Mouse (Mus musculus): ENCODE results near the gene Med10. TPM values are rescaled to one million over a fixed set of nuclear protein-coding genes. Genes with fewer than 3 reads are reported as not detected.
A peak's percentile ranks its signal among the peaks of the same experiment; 100 is the strongest.

Med10 gene
- polyA plus RNA-seq, 1 experiment from 2014 or later = 136 TPM

GRCm38 (mm10) chr13:69778221-69778620, 24.0 kb upstream of the Med10 start:
- no peaks in the 10 kb centered on the region for H3K9me3 ChIP-seq (ENCODE audit: control insufficient read depth, low read depth, low read length)
- H3K9ac ChIP-seq (replicated peaks; ENCODE audit: low read depth, low read length) = no peak overlapping the region
- no peak for ATAC-seq (ENCODE audit: insufficient number of reproducible peaks, insufficient read depth, low FRiP score, low read depth)
- WGBS = 88% methylated on average over 19 of the region's 19 CpGs
- H3K27me3 ChIP-seq (ENCODE audit: control insufficient read depth, insufficient read depth, low read length) = no peaks in the 10 kb centered on the region
- no peak overlapping the region for H3K27ac ChIP-seq (ENCODE audit: low read length)
- no peak overlapping the region for H3K4me3 ChIP-seq (ENCODE audit: low read depth, low read length)
- H3K4me2 ChIP-seq (replicated peaks; ENCODE audit: low read depth, low read length) = no peak overlapping the region
- H3K4me1 ChIP-seq (ENCODE audit: control insufficient read depth, insufficient read depth, low read length) = no peaks in the 10 kb centered on the region
- no peaks in the 10 kb centered on the region for H3K36me3 ChIP-seq (ENCODE audit: control insufficient read depth, insufficient read depth, low read length)

- H3K9ac ChIP-seq (replicated peaks; ENCODE audit: low read depth, low read length) = no peak overlapping the region
- no peaks in the 10 kb centered on the region for H3K36me3 ChIP-seq (ENCODE audit: control insufficient read depth, insufficient read depth, low read length)
- H3K4me2 ChIP-seq (replicated peaks; ENCODE audit: low read depth, low read length) = no peak overlapping the region
- H3K27me3 ChIP-seq (ENCODE audit: control insufficient read depth, insufficient read depth, low read length) = no peaks in the 10 kb centered on the region
- 83% methylated on average over 5 of the region's 5 CpGs for WGBS
- ATAC-seq (ENCODE audit: insufficient number of reproducible peaks, insufficient read depth, low FRiP score, low read depth) = no peak
- no peaks in the 10 kb centered on the region for H3K4me1 ChIP-seq (ENCODE audit: control insufficient read depth, insufficient read depth, low read length)
- H3K27ac ChIP-seq (ENCODE audit: low read length) = no peak overlapping the region
- H3K9me3 ChIP-seq (ENCODE audit: control insufficient read depth, low read depth, low read length) = no peaks in the 10 kb centered on the region
- H3K4me3 ChIP-seq (ENCODE audit: low read depth, low read length) = no peak overlapping the region
Observed at GRCm38 (mm10) chr13:69788704-69789103, 13.5 kb upstream of the Med10 start.

GRCm38 (mm10) chr13:69791814-69792213, 10.4 kb upstream of the Med10 start:
- Histone ChIP-seq H3K4me1 (ENCODE audit: control insufficient read depth, insufficient read depth, low read length) (no peaks in the 10 kb centered on the region), H3K9ac (replicated peaks; ENCODE audit: low read depth, low read length) (no peak overlapping the region), H3K36me3 (ENCODE audit: control insufficient read depth, insufficient read depth, low read length) (no peaks in the 10 kb centered on the region), H3K4me2 (replicated peaks; ENCODE audit: low read depth, low read length) (no peak overlapping the region), H3K27me3 (ENCODE audit: control insufficient read depth, insufficient read depth, low read length) (no peaks in the 10 kb centered on the region), H3K4me3 (ENCODE audit: low read depth, low read length) (no peak overlapping the region), H3K9me3 (ENCODE audit: control insufficient read depth, low read depth, low read length) (no peaks in the 10 kb centered on the region), H3K27ac (ENCODE audit: low read length) (no peak overlapping the region)
- ATAC-seq (ENCODE audit: insufficient number of reproducible peaks, insufficient read depth, low FRiP score, low read depth) = no peak
- 88% methylated on average over 1 of the region's 1 CpGs for WGBS

- no peak for ATAC-seq (ENCODE audit: insufficient number of reproducible peaks, insufficient read depth, low FRiP score, low read depth)
- no peak overlapping the region for H3K9ac ChIP-seq (replicated peaks; ENCODE audit: low read depth, low read length)
- H3K27me3 ChIP-seq (ENCODE audit: control insufficient read depth, insufficient read depth, low read length) = no peaks in the 10 kb centered on the region
- no peak overlapping the region for H3K4me2 ChIP-seq (replicated peaks; ENCODE audit: low read depth, low read length)
- no peak overlapping the region for H3K4me3 ChIP-seq (ENCODE audit: low read depth, low read length)
- no peaks in the 10 kb centered on the region for H3K4me1 ChIP-seq (ENCODE audit: control insufficient read depth, insufficient read depth, low read length)
- H3K9me3 ChIP-seq (ENCODE audit: control insufficient read depth, low read depth, low read length) = no peaks in the 10 kb centered on the region
- H3K36me3 ChIP-seq (ENCODE audit: control insufficient read depth, insufficient read depth, low read length) = no peaks in the 10 kb centered on the region
- no peak overlapping the region for H3K27ac ChIP-seq (ENCODE audit: low read length)
- 56% methylated on average over 12 of the region's 12 CpGs for WGBS
Observed at GRCm38 (mm10) chr13:69792541-69793009, 9.6 kb upstream of the Med10 start.

- Histone ChIP-seq H3K4me3 (ENCODE audit: low read depth, low read length) (no peak overlapping the region), H3K4me1 (ENCODE audit: control insufficient read depth, insufficient read depth, low read length) (no peaks in the 10 kb centered on the region), H3K27ac (ENCODE audit: low read length) (no peak overlapping the region), H3K27me3 (ENCODE audit: control insufficient read depth, insufficient read depth, low read length) (no peaks in the 10 kb centered on the region), H3K9me3 (ENCODE audit: control insufficient read depth, low read depth, low read length) (no peaks in the 10 kb centered on the region), H3K4me2 (replicated peaks; ENCODE audit: low read depth, low read length) (no peak overlapping the region), H3K36me3 (ENCODE audit: control insufficient read depth, insufficient read depth, low read length) (no peaks in the 10 kb centered on the region), H3K9ac (replicated peaks; ENCODE audit: low read depth, low read length) (no peak overlapping the region)
- no peak for ATAC-seq (ENCODE audit: insufficient number of reproducible peaks, insufficient read depth, low FRiP score, low read depth)
- WGBS = 59% methylated on average over 7 of the region's 7 CpGs
Observed at GRCm38 (mm10) chr13:69794808-69795207, 7.4 kb upstream of the Med10 start.

- H3K36me3 ChIP-seq (ENCODE audit: control insufficient read depth, insufficient read depth, low read length) = peaks cover 15% of the 10 kb centered on the region; the same call in 1 of the 2 replicates
- H3K4me1 ChIP-seq (ENCODE audit: control insufficient read depth, insufficient read depth, low read length) = 0 out of 2 replicates have a peak, but pooled peaks cover 2% of the 10 kb centered on the region
- no peaks in the 10 kb centered on the region for H3K27me3 ChIP-seq (ENCODE audit: control insufficient read depth, insufficient read depth, low read length)
- H3K4me3 ChIP-seq (ENCODE audit: low read depth, low read length) = peak overlapping the region; percentile 80
- peak overlapping the region; percentile 69 for H3K4me2 ChIP-seq (replicated peaks; ENCODE audit: low read depth, low read length)
- H3K27ac ChIP-seq (ENCODE audit: low read length) = no peak overlapping the region
- peak overlapping the region; percentile 63 for H3K9ac ChIP-seq (replicated peaks; ENCODE audit: low read depth, low read length)
- no peaks in the 10 kb centered on the region for H3K9me3 ChIP-seq (ENCODE audit: control insufficient read depth, low read depth, low read length)
- under 1% methylated on average over 55 of the region's 55 CpGs for WGBS
- peak; percentile 91 for ATAC-seq (ENCODE audit: insufficient number of reproducible peaks, insufficient read depth, low FRiP score, low read depth)
Observed at GRCm38 (mm10) chr13:69809681-69810611, 7.8 kb downstream of the Med10 start.

GRCm38 (mm10) chr13:69810936-69811680, 8.9 kb downstream of the Med10 start:
- Histone ChIP-seq H3K36me3 (ENCODE audit: control insufficient read depth, insufficient read depth, low read length) (peaks cover 25% of the 10 kb centered on the region; the same call in 1 of the 2 replicates), H3K4me2 (replicated peaks; ENCODE audit: low read depth, low read length) (peak overlapping the region; percentile 69), H3K9ac (replicated peaks; ENCODE audit: low read depth, low read length) (peak overlapping the region; percentile 63; the same call in 1 of the 2 replicates), H3K27me3 (ENCODE audit: control insufficient read depth, insufficient read depth, low read length) (no peaks in the 10 kb centered on the region), H3K9me3 (ENCODE audit: control insufficient read depth, low read depth, low read length) (no peaks in the 10 kb centered on the region), H3K4me3 (ENCODE audit: low read depth, low read length) (peak overlapping the region; percentile 80; the same call in 1 of the 2 replicates), H3K27ac (ENCODE audit: low read length) (no peak overlapping the region), H3K4me1 (ENCODE audit: control insufficient read depth, insufficient read depth, low read length) (0 out of 2 replicates have a peak, but pooled peaks cover 2% of the 10 kb centered on the region)
- no peak for ATAC-seq (ENCODE audit: insufficient number of reproducible peaks, insufficient read depth, low FRiP score, low read depth)
- 84% methylated on average over 14 of the region's 14 CpGs for WGBS

- Histone ChIP-seq H3K4me1 (ENCODE audit: control insufficient read depth, insufficient read depth, low read length) (0 out of 2 replicates have a peak, but pooled peaks cover 2% of the 10 kb centered on the region), H3K9ac (replicated peaks; ENCODE audit: low read depth, low read length) (no peak overlapping the region), H3K9me3 (ENCODE audit: control insufficient read depth, low read depth, low read length) (no peaks in the 10 kb centered on the region), H3K4me2 (replicated peaks; ENCODE audit: low read depth, low read length) (no peak overlapping the region), H3K36me3 (ENCODE audit: control insufficient read depth, insufficient read depth, low read length) (peaks cover 31% of the 10 kb centered on the region; the same call in 1 of the 2 replicates), H3K27ac (ENCODE audit: low read length) (no peak overlapping the region), H3K4me3 (ENCODE audit: low read depth, low read length) (no peak overlapping the region), H3K27me3 (ENCODE audit: control insufficient read depth, insufficient read depth, low read length) (no peaks in the 10 kb centered on the region)
- ATAC-seq (ENCODE audit: insufficient number of reproducible peaks, insufficient read depth, low FRiP score, low read depth) = no peak
- 93% methylated on average over 5 of the region's 5 CpGs for WGBS
Observed at GRCm38 (mm10) chr13:69813870-69814269, 11.7 kb downstream of the Med10 start.

Measured in stomach, embryonic 14.5 days (tissue).